In the genomic region with DNA sequence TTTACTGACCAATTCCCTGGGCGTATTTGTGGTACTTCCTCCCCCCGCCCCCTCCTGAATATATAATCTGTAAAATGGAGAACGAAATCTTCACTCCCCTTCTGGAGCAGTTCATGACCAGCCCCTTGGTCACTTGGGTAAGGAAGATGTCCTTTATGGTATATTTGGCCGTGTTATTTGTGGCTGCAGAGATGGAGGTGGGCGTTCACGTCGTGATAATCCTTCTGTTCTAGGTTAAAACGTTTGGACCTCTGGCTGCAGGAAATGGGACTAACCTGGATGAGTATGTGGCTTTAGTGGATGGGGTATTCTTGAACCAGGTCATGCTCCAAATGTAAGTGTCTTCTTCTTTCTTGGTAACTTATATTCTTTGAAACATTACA, we compare ENCODE assay signal across 8 mouse cellular contexts. TPM values are rescaled to one million over a fixed set of nuclear protein-coding genes. Genes with fewer than 3 reads are reported as not detected.
DNase-seq lines count a peak whose midpoint lies in the region; ATAC-seq and TF ChIP-seq lines count a peak whose summit lies in the region.

No protein-coding gene starts in this region.

- H3K4me2 ChIP-seq in heart, embryonic 11.5 days, result peak overlapping the region; percentile 72
- peak overlapping the region; percentile 50 for H3K4me2 ChIP-seq in limb, embryonic 11.5 days (ENCODE audit: low read depth, severe bottlenecking)
- peak overlapping the region; percentile 78 for H3K4me2 ChIP-seq in neural tube, embryonic 13.5 days

- no peak for TF ChIP-seq POLR2A in ES-Bruce4 (IDR thresholded peaks at IDR 0.05; ENCODE audit: insufficient read depth, low read length)

- H3K9ac ChIP-seq in heart, embryonic 11.5 days (ENCODE audit: low read depth, low read length), result peak overlapping the region; percentile 95
- peak overlapping the region; percentile 97 for H3K9ac ChIP-seq in ES-Bruce4 (ENCODE audit: low read depth, poor library complexity, severe bottlenecking)
- H3K9ac ChIP-seq in limb, embryonic 11.5 days (ENCODE audit: low read length), result peak overlapping the region; percentile 96
- H3K9ac ChIP-seq in neural tube, embryonic 13.5 days, result peak overlapping the region; percentile 94

- H3K4me3 ChIP-seq in heart, embryonic 11.5 days (ENCODE audit: low read depth, low read length), result peak overlapping the region; percentile 92
- peak overlapping the region; percentile 87 for H3K4me3 ChIP-seq in ES-Bruce4 (ENCODE audit: low read depth, low read length)
- peak overlapping the region; percentile 88 for H3K4me3 ChIP-seq in limb, embryonic 11.5 days (ENCODE audit: low read depth, low read length)
- peak overlapping the region; percentile 93 for H3K4me3 ChIP-seq in neural tube, embryonic 13.5 days

- no peak for TF ChIP-seq EP300 in ES-Bruce4 (IDR thresholded peaks at IDR 0.05; ENCODE audit: insufficient read depth, low read depth, low read length)

- under 1% methylated on average over 8 of the region's 8 CpGs for WGBS in heart, embryonic 11.5 days (ENCODE audit: insufficient replicate concordance)
- 0% methylated on average over 8 of the region's 8 CpGs for WGBS in limb, embryonic 11.5 days
- under 1% methylated on average over 8 of the region's 8 CpGs for WGBS in neural tube, embryonic 13.5 days

- no peaks in the 10 kb centered on the region for H3K27me3 ChIP-seq in heart, embryonic 11.5 days (ENCODE audit: control insufficient read depth, insufficient read depth, low read length)
- H3K27me3 ChIP-seq in ES-Bruce4 (ENCODE audit: control insufficient read depth, insufficient read depth, low read length, poor library complexity, severe bottlenecking), result no peaks in the 10 kb centered on the region
- H3K27me3 ChIP-seq in limb, embryonic 11.5 days (ENCODE audit: control insufficient read depth, insufficient read depth, low read length), result no peaks in the 10 kb centered on the region
- H3K27me3 ChIP-seq in neural tube, embryonic 13.5 days, result no peaks in the 10 kb centered on the region

- no peaks in the 10 kb centered on the region for H3K9me3 ChIP-seq in heart, embryonic 11.5 days (replicated peaks; ENCODE audit: control insufficient read depth, low read length)
- no peaks in the 10 kb centered on the region for H3K9me3 ChIP-seq in ES-Bruce4 (replicated peaks; ENCODE audit: control insufficient read depth, insufficient read depth, low read length, poor library complexity, severe bottlenecking)
- H3K9me3 ChIP-seq in limb, embryonic 11.5 days (ENCODE audit: control insufficient read depth, low read length), result no peaks in the 10 kb centered on the region
- H3K9me3 ChIP-seq in neural tube, embryonic 13.5 days, result no peaks in the 10 kb centered on the region

- H3K4me1 ChIP-seq in heart, embryonic 11.5 days (ENCODE audit: control insufficient read depth, insufficient read depth, low read length), result peaks cover 5% of the 10 kb centered on the region; the same call in 1 of the 2 replicates
- H3K4me1 ChIP-seq in ES-Bruce4 (ENCODE audit: control insufficient read depth, insufficient read depth, low read length), result no peaks in the 10 kb centered on the region
- 0 out of 2 replicates have a peak, but pooled peaks cover 5% of the 10 kb centered on the region for H3K4me1 ChIP-seq in limb, embryonic 11.5 days (ENCODE audit: control insufficient read depth, insufficient read depth, low read length)
- peaks cover 22% of the 10 kb centered on the region for H3K4me1 ChIP-seq in neural tube, embryonic 13.5 days (replicated peaks)

- H3K27ac ChIP-seq in heart, embryonic 11.5 days (ENCODE audit: low read depth, low read length), result peak overlapping the region; percentile 95
- no peak overlapping the region for H3K27ac ChIP-seq in ES-Bruce4 (ENCODE audit: insufficient read depth, low read length)
- peak overlapping the region; percentile 91 for H3K27ac ChIP-seq in limb, embryonic 11.5 days (replicated peaks; ENCODE audit: low read depth, low read length)
- peak overlapping the region; percentile 98 for H3K27ac ChIP-seq in neural tube, embryonic 13.5 days (replicated peaks)

- ATAC-seq in heart, embryonic 11.5 days (replicated peaks; ENCODE audit: insufficient number of reproducible peaks, low FRiP score, low TSS enrichment), result no peak
- peak; percentile 46 for ATAC-seq in erythroblast, adult 5-6 weeks (replicated peaks; ENCODE audit: low FRiP score, poor library complexity, severe bottlenecking)
- ATAC-seq in limb, embryonic 11.5 days (ENCODE audit: insufficient number of reproducible peaks, low FRiP score, low TSS enrichment, low read depth), result peak; percentile 31
- ATAC-seq in neural tube, embryonic 13.5 days (ENCODE audit: low read depth), result peak; percentile 6

- no peak for TF ChIP-seq CTCF in ES-Bruce4 (IDR thresholded peaks at IDR 0.05; ENCODE audit: low read depth, low read length)

- H3K36me3 ChIP-seq in heart, embryonic 11.5 days (ENCODE audit: control insufficient read depth, insufficient read depth, low read length), result no peaks in the 10 kb centered on the region
- no peaks in the 10 kb centered on the region for H3K36me3 ChIP-seq in ES-Bruce4 (ENCODE audit: control insufficient read depth, insufficient read depth, low read length, poor library complexity, severe bottlenecking)
- H3K36me3 ChIP-seq in limb, embryonic 11.5 days (ENCODE audit: control insufficient read depth, insufficient read depth, low read length), result no peaks in the 10 kb centered on the region
- peaks cover 5% of the 10 kb centered on the region; the same call in 1 of the 2 replicates for H3K36me3 ChIP-seq in neural tube, embryonic 13.5 days

- no peak for DNase-seq in heart, adult 9 months (ENCODE audit: low spot score in 2 of 2)
- no peak for DNase-seq in limb, embryonic 11.5 days (ENCODE audit: low spot score)
- no peak for DNase-seq in spleen, postnatal 14 days (ENCODE audit: low spot score in 2 of 2)
- DNase-seq in thymus, postnatal 25 days, result no peak

RNA-seq across cellular contexts. Expression of gene Ccdc88a, which starts 0.8 kb away (rescaled TPM):
- 24.9 and 25.0 TPM in 2 replicates for polyA plus RNA-seq in heart, embryonic 11.5 days (2014; fragmentation: Nextera tagmentation; extraction: Ambion mirVana)
- polyA plus RNA-seq in ES-Bruce4 (2011; ENCODE audit: insufficient read depth, insufficient read length, low read depth, missing spikeins), result 28.4 and 30.8 TPM in 2 replicates
- 14.6 and 15.0 TPM in 2 replicates for total RNA-seq in erythroblast, adult 5-6 weeks (2015; ENCODE audit: low replicate concordance)
- 12.3 and 15.4 TPM in 2 replicates for total RNA-seq in erythroblast, adult 5-6 weeks (2017; ENCODE audit: low replicate concordance)
- 35.2 and 45.6 TPM in 2 replicates for polyA plus RNA-seq in limb, embryonic 11.5 days (2014; fragmentation: Nextera tagmentation; extraction: Ambion mirVana)
- polyA plus RNA-seq in neural tube, embryonic 13.5 days (2015; fragmentation: Nextera tagmentation; extraction: Ambion mirVana), result 71.9 and 74.4 TPM in 2 replicates
